Mouse (Mus musculus) 416B (cell line): ENCODE measurements around the gene Slc2a9.

ENCODE experiments used
- DNase-seq: peaks from one replicate; pipeline ENCODE4 v3.0.0; 2011; ENCODE audit warnings: low read depth

The Slc2a9 gene

DNA sequence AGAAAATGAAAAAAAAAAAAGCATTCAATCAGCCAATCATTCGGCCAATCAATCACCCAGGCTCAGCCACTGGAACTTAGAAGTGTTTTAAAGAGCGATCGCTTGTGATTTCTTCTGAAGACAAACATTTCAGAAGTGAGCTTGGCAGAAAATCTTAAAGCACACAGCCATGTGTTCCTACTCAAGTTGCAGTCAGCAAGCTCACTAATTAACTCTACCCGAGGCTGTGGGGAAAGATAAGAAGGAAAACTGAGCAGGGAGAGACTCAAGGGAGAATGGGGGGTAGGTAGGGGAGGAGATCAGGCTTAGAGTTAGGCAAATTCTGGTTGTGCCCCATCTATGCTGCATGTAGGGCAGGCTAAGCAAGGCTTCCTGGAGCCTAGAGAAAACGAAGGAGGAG, 130.6 kb downstream of the Slc2a9 start:
- DNase-seq: no peak

GRCm38 (mm10) chr5:38371308-38371707, 131.6 kb downstream of the Slc2a9 start:
- DNase-seq: no peak

GRCm38 (mm10) chr5:38366650-38367470, 136.1 kb downstream of the Slc2a9 start:
- DNase-seq: no peak

- no peak for DNase-seq
These were observed 137.4 kb downstream of the Slc2a9 start for GRCm38 (mm10) chr5:38365521-38365920.

- no peak for DNase-seq
These were observed 138.5 kb downstream of the Slc2a9 start for GRCm38 (mm10) chr5:38364396-38364795.

DNA sequence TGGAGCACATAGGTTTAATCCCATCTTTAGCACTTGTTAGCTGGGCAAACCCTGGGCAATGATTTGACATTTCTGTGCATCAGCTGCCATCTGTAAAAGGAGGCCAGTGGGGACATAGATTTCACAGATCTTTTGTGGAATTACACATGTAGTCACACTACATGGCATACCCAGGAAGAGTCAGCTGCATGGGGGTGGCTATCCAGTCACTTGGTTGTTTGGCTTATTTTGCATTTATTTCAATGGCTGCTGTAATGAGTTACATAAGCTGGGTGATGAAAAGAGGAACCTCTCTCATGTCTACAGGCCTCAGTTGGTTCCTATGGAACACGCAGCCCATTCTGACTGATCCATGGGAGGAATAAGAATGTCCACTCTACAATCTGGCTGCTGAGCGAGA, 143.2 kb downstream of the Slc2a9 start:
- peak; percentile 7 for DNase-seq

GRCm38 (mm10) chr5:38356927-38357326, 146.0 kb downstream of the Slc2a9 start:
- no peak for DNase-seq

DNA sequence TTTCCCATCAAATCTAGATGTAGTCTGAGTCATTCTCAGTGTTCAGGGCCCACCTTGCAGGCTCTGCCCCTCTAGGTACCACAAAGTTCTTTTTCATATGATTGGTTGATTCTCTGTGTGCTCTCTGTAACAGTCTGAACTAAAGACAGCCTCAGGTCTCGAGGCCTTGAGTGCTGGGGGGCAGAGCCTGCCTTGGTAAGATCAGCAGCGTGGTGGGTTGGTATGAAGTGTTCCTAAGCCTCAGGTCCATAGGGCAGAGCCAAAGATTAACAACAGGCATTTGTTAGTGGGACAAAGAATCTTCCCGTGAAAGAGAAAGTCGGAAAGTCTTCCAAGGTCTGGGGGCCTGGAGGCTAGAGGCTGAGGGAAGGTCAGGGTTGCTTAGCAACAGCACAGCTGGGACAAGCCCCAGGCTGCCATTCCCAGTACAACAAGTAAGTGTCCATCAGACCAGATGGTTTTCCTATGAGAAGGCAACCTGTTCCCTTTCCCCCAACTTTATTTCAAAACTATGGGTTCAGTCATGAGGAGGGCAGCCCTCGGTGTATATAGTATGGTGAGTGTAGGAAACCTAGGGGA, 152.5 kb downstream of the Slc2a9 start:
- DNase-seq: no peak

- DNase-seq: peak; percentile 23
These were observed 156.1 kb downstream of the Slc2a9 start for GRCm38 (mm10) chr5:38346646-38347432.

- no peak for DNase-seq
These were observed 159.8 kb downstream of the Slc2a9 start for GRCm38 (mm10) chr5:38343101-38343500.

DNA sequence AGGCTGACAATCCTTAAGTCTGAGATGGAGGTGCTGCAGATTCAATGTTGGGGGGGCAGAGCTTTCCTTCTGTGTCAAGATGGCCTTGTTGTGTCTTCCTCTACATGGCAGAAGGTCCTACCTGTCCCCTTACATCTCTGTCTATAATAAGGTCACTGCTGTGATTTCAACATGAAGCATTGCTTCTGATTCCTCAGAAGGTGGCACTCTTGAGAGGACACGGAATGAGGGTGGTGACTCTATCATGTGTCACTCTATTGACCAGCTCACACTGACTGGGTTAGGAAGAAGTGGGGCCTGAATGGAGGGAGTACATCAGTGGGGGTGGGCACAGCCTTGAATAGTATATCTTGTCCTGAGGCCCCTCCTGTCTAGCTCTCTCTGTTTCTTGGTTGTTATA, 168.4 kb downstream of the Slc2a9 start:
- DNase-seq: peak; percentile 29

DNA sequence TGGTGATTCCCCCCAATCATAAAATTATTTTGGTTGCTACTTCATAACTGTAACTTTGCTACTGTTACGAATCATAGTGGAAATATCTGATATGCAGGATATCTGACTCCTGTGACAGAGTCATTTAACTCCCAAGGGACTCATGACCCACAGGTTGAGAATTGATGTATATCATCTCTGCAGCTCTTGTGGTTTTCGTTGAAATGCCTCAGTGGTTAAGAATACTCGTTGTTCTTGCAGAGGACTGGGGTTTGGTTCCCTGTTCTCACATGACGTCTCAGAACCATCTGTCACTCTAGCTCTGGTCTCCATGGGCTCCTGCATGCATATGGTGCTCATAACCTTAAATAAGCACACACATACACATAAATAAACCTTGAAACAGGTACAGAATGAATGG, 169.6 kb downstream of the Slc2a9 start:
- peak; percentile 21 for DNase-seq

DNA sequence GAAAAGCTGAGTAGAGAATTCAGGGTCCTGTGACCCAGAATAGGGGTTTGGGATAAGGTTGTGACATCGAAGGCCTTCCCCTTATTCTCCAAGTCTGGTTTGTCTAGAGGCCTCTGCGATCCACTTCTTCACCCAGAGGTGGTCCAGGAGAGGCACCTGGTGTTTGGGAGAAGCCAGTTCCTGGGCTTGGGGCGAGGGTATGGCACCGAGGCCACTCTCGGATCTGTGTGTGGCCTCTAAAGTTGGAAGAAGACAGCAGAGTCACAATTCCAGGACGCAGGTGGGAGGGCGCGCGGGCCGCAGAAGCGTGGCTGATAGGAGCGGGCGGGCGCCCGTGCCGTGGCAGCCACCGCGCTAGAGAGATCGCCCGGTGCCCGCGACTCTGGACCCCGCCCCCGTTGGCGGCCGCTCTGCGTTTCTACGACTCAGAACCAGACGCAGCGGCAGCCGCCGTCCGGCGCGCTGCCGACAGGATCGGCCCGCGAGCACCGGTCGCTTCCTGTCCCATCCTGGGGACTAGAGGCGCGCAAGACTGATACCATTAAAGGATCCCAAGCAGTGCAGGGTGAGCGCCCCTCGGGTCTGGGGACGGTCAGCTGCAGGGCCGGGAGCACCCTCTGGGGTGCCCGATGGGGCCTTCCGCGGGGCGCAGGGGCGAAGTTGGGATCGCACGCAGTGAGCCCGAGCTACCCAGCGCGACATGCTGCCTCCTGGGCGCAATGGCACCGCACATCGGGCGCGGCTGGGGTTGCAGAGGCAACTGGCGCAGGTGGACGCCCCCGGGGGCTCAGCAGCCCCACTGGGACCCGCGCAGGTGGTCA, 183.8 kb downstream of the Slc2a9 start, which contains the start of gene Drd5:
TSS of gene Drd5 (plus strand) at position 402 of the 821 bp plus-strand sequence.
- no peak for DNase-seq

GRCm38 (mm10) chr5:38309795-38310194, 193.1 kb downstream of the Slc2a9 start:
- DNase-seq: no peak

- DNase-seq: peak; percentile 87
These were observed 194.1 kb downstream of the Slc2a9 start for GRCm38 (mm10) chr5:38308873-38309272.

- DNase-seq: peak; percentile 88
These were observed 195.5 kb downstream of the Slc2a9 start for GRCm38 (mm10) chr5:38307255-38308101.

GRCm38 (mm10) chr5:38305241-38305640, 197.7 kb downstream of the Slc2a9 start:
- DNase-seq: no peak

- no peak for DNase-seq
These were observed 200.3 kb downstream of the Slc2a9 start for GRCm38 (mm10) chr5:38302651-38303050.

- DNase-seq: no peak
These were observed 201.1 kb downstream of the Slc2a9 start for GRCm38 (mm10) chr5:38301761-38302411.
